Mouse (Mus musculus) inflammation-experienced regulatory T-cells, adult 16 weeks (primary cell): ENCODE measurements around the gene Klk1b24. TPM values are rescaled to one million over a fixed set of nuclear protein-coding genes. Genes with fewer than 3 reads are reported as not detected.

ENCODE experiments used
- polyA plus RNA-seq: library from polyadenylated mRNA; unstranded; fragments of 100-300 nt; shearing (Covaris generic); gene quantifications from one replicate; pipeline ENCODE4 v1.2.1, GENCODE M21; 2017

Gene Klk1b24
- polyA plus RNA-seq, result not detected

DNA sequence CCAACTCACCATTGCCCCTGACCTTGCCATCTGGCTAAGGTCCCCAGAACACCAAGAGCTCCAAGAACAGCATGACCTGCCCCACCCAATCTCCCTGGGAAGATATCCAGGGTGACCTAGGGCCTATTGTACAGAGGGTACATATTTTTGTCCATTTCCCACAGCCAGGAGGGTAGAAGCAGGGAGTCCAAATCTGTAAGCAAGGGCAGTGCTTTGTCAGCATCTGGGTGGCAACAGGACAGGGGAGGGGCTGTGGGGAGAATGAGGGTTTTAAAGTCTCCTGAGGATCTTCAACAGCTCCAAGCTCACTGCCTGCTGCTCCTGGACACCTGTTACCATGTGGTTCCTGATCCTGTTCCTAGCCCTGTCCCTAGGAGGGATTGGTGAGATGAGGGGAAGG lies at the start of gene Klk1b24:
TSS of gene Klk1b24 (plus strand) at position 301 of the 400 bp plus-strand sequence.

DNA sequence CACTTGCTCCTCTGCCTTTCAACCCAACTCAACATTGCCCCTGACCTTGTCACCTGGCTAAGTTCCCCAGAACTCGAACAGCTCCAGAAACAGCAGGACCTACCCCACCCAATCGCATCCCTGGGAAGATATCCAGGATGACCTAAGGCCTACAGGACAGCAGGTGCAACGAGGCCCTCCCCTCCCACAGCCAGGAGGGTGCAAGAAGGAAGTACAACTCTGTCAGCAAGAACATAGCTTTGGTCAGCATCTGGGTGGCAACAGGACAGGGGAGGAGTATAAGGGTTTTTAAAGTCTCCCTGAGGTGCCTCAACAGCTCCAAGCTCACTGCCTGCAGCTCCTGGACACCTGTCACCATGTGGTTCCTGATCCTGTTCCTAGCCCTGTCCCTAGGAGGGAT lies 9.9 kb downstream of the Klk1b24 start, which contains the start of gene Klk1b3:
TSS of gene Klk1b3 (plus strand) at position 301 of the 400 bp plus-strand sequence.

DNA sequence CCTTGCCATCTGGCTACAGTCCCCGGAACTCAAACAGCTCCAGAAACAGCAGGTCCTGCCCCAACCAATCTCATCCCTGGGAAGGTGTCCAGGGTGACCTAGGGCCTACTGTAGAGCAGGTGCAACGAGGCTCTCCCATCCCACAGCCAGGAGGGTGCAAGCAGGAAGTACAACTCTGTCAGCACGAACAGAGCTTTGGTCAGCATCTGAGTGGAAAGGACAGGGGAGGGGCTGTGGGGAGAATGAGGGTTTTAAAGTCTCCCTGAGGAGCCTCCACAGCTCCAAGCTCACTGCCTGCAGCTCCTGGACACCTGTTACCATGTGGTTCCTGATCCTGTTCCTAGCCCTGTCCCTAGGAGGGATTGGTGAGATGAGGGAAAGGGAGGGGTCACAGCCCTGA lies 19.1 kb downstream of the Klk1b24 start, which contains the start of gene Klk1b4:
TSS of gene Klk1b4 (plus strand) at position 301 of the 400 bp plus-strand sequence.

GRCm38 (mm10) chr7:44215645-44216044 lies 27.6 kb downstream of the Klk1b24 start, which contains the start of gene Klk1b5:
TSS of gene Klk1b5 (plus strand) at chr7:44215945.

GRCm38 (mm10) chr7:44225076-44225475 lies 37.0 kb downstream of the Klk1b24 start, which contains the start of gene Klk1:
TSS of gene Klk1 (plus strand) at chr7:44225360.

GRCm38 (mm10) chr7:44235909-44236308 lies 47.9 kb downstream of the Klk1b24 start, which contains the start of gene Gm36864:
TSS of gene Gm36864 (plus strand) at chr7:44236177.

Other genes starting within 250 kb of the Klk1b24 start
- gene Klk1b8, start 237.6 kb upstream of the Klk1b24 start, polyA plus RNA-seq, result not detected
- not detected for gene Klk1b1, start 221.5 kb upstream of the Klk1b24 start, polyA plus RNA-seq
- gene Klk1b9, start 212.2 kb upstream of the Klk1b24 start, polyA plus RNA-seq, result 0.73 TPM
- gene Klk1b11, start 192.4 kb upstream of the Klk1b24 start, polyA plus RNA-seq, result not detected
- gene Klk1b26, start 176.1 kb upstream of the Klk1b24 start, polyA plus RNA-seq, result not detected
- gene Klk1b27, start 135.9 kb upstream of the Klk1b24 start, polyA plus RNA-seq, result 4.1 TPM
- not detected for gene Klk1b21, start 85.9 kb upstream of the Klk1b24 start, polyA plus RNA-seq
- not detected for gene Klk1b22, start 75.6 kb upstream of the Klk1b24 start, polyA plus RNA-seq
- not detected for gene Klk1b16, start 51.5 kb upstream of the Klk1b24 start, polyA plus RNA-seq
- gene Klk1b3, start 10.0 kb downstream of the Klk1b24 start, polyA plus RNA-seq, result not detected
- gene Klk1b4, start 19.2 kb downstream of the Klk1b24 start, polyA plus RNA-seq, result not detected
- not detected for gene Klk1b5, start 27.7 kb downstream of the Klk1b24 start, polyA plus RNA-seq
- not detected for gene Klk1, start 37.1 kb downstream of the Klk1b24 start, polyA plus RNA-seq
- not detected for gene Gm36864, start 47.9 kb downstream of the Klk1b24 start, polyA plus RNA-seq
- gene 1700028J19Rik, start 58.5 kb downstream of the Klk1b24 start, polyA plus RNA-seq, result 1.4 TPM
- 201 TPM for gene 2410002F23Rik, start 58.5 kb downstream of the Klk1b24 start, polyA plus RNA-seq
- 0.27 TPM for gene Acp4, start 69.1 kb downstream of the Klk1b24 start, polyA plus RNA-seq
- not detected for gene Gm15517, start 73.2 kb downstream of the Klk1b24 start, polyA plus RNA-seq
- 0.45 TPM for gene Clec11a, start 118.7 kb downstream of the Klk1b24 start, polyA plus RNA-seq
- 0.26 TPM for gene Shank1, start 122.0 kb downstream of the Klk1b24 start, polyA plus RNA-seq
- 0.43 TPM for gene Syt3, start 195.9 kb downstream of the Klk1b24 start, polyA plus RNA-seq
- 1.3 TPM for gene 1700008O03Rik, start 197.6 kb downstream of the Klk1b24 start, polyA plus RNA-seq
- not detected for gene Lrrc4b, start 240.8 kb downstream of the Klk1b24 start, polyA plus RNA-seq